Mouse (Mus musculus) spleen, postnatal 10 days (tissue): ENCODE measurements at regions not wholly inside any gene's neighbourhood (a gene's known extent, or its start where the extent isn't known, plus 50 kb on each side); places are given as distances from the start of the nearest gene placed in this dataset.

Experiments
- DNase-seq, 2 experiments: peaks; one replicate each; pipeline ENCODE4 v3.0.0; 2021 to 2022; ENCODE audit warnings: low spot score in 2 of 2

GRCm38 (mm10) chr12:99039497-99040322 is 119.3 kb downstream of the Ttc8 start:
- no peak for DNase-seq

- peak in 1 of 2 experiments; percentile 14 for DNase-seq
Measured at GRCm38 (mm10) chr12:99041606-99042005, 121.2 kb downstream of the Ttc8 start.

- DNase-seq, result no peak
Measured at GRCm38 (mm10) chr12:99042918-99043862, 122.8 kb downstream of the Ttc8 start.

- DNase-seq, result no peak
Measured at GRCm38 (mm10) chr12:99044477-99044876, 124.1 kb downstream of the Ttc8 start.

- DNase-seq, result no peak
Measured at GRCm38 (mm10) chr12:99050426-99050825, 130.1 kb downstream of the Ttc8 start.

- no peak for DNase-seq
Measured at GRCm38 (mm10) chr12:99052599-99052998, 132.2 kb downstream of the Ttc8 start.

- DNase-seq, result no peak
Measured at GRCm38 (mm10) chr12:99057521-99057920, 137.1 kb downstream of the Ttc8 start.

- peak in 1 of 2 experiments; percentile 16 for DNase-seq
Measured at GRCm38 (mm10) chr12:99058916-99059315, 138.5 kb downstream of the Ttc8 start.

- no peak for DNase-seq
Measured at GRCm38 (mm10) chr12:99059491-99059890, 139.1 kb downstream of the Ttc8 start.

GRCm38 (mm10) chr12:99060702-99061101 is 140.3 kb downstream of the Ttc8 start:
- no peak for DNase-seq

- DNase-seq, result no peak
Measured at GRCm38 (mm10) chr12:99063441-99063840, 143.1 kb downstream of the Ttc8 start.

- DNase-seq, result no peak
Measured at GRCm38 (mm10) chr12:99063885-99064284, 143.5 kb downstream of the Ttc8 start.

GRCm38 (mm10) chr12:99067962-99068361 is 147.6 kb downstream of the Ttc8 start:
- DNase-seq, result no peak

- no peak for DNase-seq
Measured at GRCm38 (mm10) chr12:99073766-99074165, 153.4 kb downstream of the Ttc8 start.

- no peak for DNase-seq
Measured at GRCm38 (mm10) chr12:99077366-99077765, 157.0 kb downstream of the Ttc8 start.

GRCm38 (mm10) chr12:99079873-99080272 is 159.5 kb downstream of the Ttc8 start:
- no peak for DNase-seq

GRCm38 (mm10) chr12:99083616-99084015 is 163.2 kb downstream of the Ttc8 start:
- no peak for DNase-seq

- DNase-seq, result peak; percentile 49 to 81
Measured at GRCm38 (mm10) chr12:99084144-99084543, 163.8 kb downstream of the Ttc8 start.

GRCm38 (mm10) chr12:99087286-99087685 is 166.9 kb downstream of the Ttc8 start:
- DNase-seq, result no peak

- no peak for DNase-seq
Measured at GRCm38 (mm10) chr12:99091770-99092169, 171.4 kb downstream of the Ttc8 start.

GRCm38 (mm10) chr12:99093151-99093550 is 172.8 kb downstream of the Ttc8 start:
- peak in 1 of 2 experiments; percentile 17 for DNase-seq

- DNase-seq, result no peak
Measured at GRCm38 (mm10) chr12:99093989-99094388, 173.6 kb downstream of the Ttc8 start.
